Mouse (Mus musculus) midbrain, embryonic 15.5 days (tissue): Measurements from ENCODE around the gene Gm29666. TPM values are rescaled to one million over a fixed set of nuclear protein-coding genes. Genes with fewer than 3 reads are reported as not detected.
A peak's percentile ranks its signal among the peaks of the same experiment; 100 is the strongest.

Source experiments
- ATAC-seq: fragments of 200-750 bp; cut with Nextera tagmentation; replicated peaks from 2 replicates; pipeline ENCODE4 v1.8.0; 2017; ENCODE audit warnings: moderate TSS enrichment
- H3K27ac ChIP-seq: fragments of 300-500 bp; sonication (generic); 2 replicates; pipeline ENCODE4 v1.5.1; 2015; ENCODE audit warnings: mild to moderate bottlenecking, inconsistent platforms
- H3K27me3 ChIP-seq: fragments of 300-500 bp; sonication (generic); replicated peaks from 2 replicates; pipeline ENCODE4 v1.6.1; 2015; ENCODE audit warnings: inconsistent platforms
- H3K36me3 ChIP-seq: fragments of 300-500 bp; sonication (generic); replicated peaks from 2 replicates; pipeline ENCODE4 v1.6.1; 2015; ENCODE audit warnings: inconsistent platforms
- H3K4me1 ChIP-seq: fragments of 300-500 bp; sonication (generic); 2 replicates; pipeline ENCODE4 v1.6.1; 2015; ENCODE audit warnings: inconsistent platforms
- H3K4me2 ChIP-seq: fragments of 300-500 bp; sonication (generic); 2 replicates; pipeline ENCODE4 v1.6.1; 2015; ENCODE audit warnings: inconsistent platforms, mild to moderate bottlenecking, moderate library complexity
- H3K4me3 ChIP-seq: fragments of 300-500 bp; sonication (generic); 2 replicates; pipeline ENCODE4 v1.5.1; 2015; ENCODE audit warnings: mild to moderate bottlenecking, inconsistent platforms
- H3K9ac ChIP-seq: fragments of 300-500 bp; sonication (generic); 2 replicates; pipeline ENCODE4 v1.6.1; 2015; ENCODE audit warnings: mild to moderate bottlenecking, inconsistent platforms
- H3K9me3 ChIP-seq: fragments of 300-500 bp; sonication (generic); 2 replicates; pipeline ENCODE4 v1.6.1; 2016; ENCODE audit warnings: inconsistent platforms
- WGBS: fragments of 180-500 bp; shearing (Covaris S2); methylation state at CpG from one replicate; pipeline ENCODE4 v1.1.7; 2015; ENCODE audit warnings: mixed read lengths; 5-methylcytosine and 5-hydroxymethylcytosine counted together
- polyA plus RNA-seq: library from polyadenylated mRNA; unstranded; fragments of >200 nt; fragmentation: Nextera tagmentation; extraction: Ambion mirVana; gene quantifications from 2 replicates; pipeline ENCODE4 v1.2.1, GENCODE M21; 2015

Gm29666 gene
- polyA plus RNA-seq, result 0.83 and 0.96 TPM in 2 replicates

DNA sequence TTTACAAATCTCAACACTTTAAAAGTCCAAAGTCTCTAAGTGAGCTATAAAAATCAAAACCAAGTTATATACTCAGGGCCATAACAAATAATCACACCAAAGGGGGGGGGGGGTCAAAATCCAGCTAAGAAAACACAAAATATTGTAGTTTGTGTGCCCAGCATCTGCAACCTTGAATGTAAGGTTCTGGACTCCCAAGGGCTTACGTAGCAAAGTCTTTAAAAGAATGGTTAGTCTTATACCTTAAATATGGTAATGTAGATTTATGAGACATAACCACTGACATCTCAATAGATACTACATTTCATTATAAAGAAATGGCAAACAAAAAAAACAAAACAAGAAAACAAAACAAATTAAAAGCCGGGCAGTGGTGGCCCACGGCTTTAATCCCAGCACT is at the start of gene Gm29666:
Gene Gm29666, minus strand, starts transcription at position 101 of the 400 bp plus-strand sequence.
- no peaks in the 10 kb centered on the region for H3K36me3 ChIP-seq
- 94% methylated on average over 3 of the region's 3 CpGs for WGBS

DNA sequence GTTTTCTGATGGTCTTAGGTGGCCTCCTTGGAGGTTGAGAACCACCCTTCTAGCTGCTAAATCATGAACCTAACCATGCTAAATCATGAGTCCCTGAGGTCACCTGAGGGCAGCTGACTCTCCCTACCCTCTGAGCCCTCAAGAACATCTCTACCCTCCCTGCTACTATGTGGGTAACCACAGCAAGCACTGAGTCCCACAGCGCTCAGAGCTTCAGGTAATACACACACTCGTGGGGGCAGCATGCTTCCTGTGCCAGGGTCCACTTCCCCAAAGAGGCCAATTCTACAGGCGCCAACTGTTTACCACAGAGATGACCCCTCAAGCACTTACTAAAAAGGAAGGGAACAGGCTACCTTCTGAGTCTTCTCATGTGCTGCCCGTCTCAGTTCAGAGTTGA is 48.7 kb upstream of the Gm29666 start:
- no peak for ATAC-seq
- Histone ChIP-seq H3K9ac (no peak overlapping the region), H3K4me3 (no peak overlapping the region), H3K4me1 (peaks cover 10% of the 10 kb centered on the region), H3K36me3 (no peaks in the 10 kb centered on the region), H3K4me2 (no peak overlapping the region), H3K27me3 (no peaks in the 10 kb centered on the region), H3K9me3 (no peaks in the 10 kb centered on the region), H3K27ac (no peak overlapping the region)
- 92% methylated on average over 4 of the region's 4 CpGs for WGBS

More for the DNA sequence above, at the start of gene Gm29666:
- Histone ChIP-seq H3K27me3 (no peaks in the 10 kb centered on the region), H3K27ac (no peak within 1 kb of the TSS), H3K4me3 (no peak within 1 kb of the TSS), H3K4me1 (peaks cover 19% of the 10 kb centered on the region), H3K4me2 (no peak within 1 kb of the TSS), H3K9me3 (no peaks in the 10 kb centered on the region), H3K9ac (no peak within 1 kb of the TSS)
- no peak for ATAC-seq

- H3K36me3 ChIP-seq, result no peaks in the 10 kb centered on the region
- no peak overlapping the region for H3K4me2 ChIP-seq
- no peak overlapping the region for H3K4me3 ChIP-seq
- no peak for ATAC-seq
- 63% methylated on average over 7 of the region's 7 CpGs for WGBS
- H3K27ac ChIP-seq, result no peak overlapping the region
- no peaks in the 10 kb centered on the region for H3K27me3 ChIP-seq
- H3K4me1 ChIP-seq, result peaks cover 13% of the 10 kb centered on the region
- H3K9ac ChIP-seq, result no peak overlapping the region
- H3K9me3 ChIP-seq, result no peaks in the 10 kb centered on the region
These were observed 45.9 kb upstream of the Gm29666 start for GRCm38 (mm10) chr15:84965575-84966360.

DNA sequence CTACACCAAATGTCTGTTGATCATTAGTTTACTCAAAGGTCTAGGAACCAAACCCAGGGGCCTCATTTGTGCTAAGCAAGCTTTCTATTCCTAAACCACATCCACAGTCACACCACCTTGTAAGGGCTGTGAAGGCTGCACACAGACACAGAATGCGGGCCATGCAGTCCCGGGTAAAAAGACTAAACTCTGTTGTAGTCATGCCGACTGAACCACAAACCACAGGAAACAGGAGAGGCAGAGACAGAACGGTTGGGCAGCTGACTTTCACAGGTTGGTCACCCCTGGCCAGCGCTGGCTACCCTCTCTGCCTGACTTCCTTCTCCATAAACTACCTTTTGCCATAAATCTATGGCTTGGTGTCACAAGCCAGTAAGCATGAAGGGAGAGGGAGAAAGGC is 44.9 kb upstream of the Gm29666 start:
- no peak for ATAC-seq

DNA sequence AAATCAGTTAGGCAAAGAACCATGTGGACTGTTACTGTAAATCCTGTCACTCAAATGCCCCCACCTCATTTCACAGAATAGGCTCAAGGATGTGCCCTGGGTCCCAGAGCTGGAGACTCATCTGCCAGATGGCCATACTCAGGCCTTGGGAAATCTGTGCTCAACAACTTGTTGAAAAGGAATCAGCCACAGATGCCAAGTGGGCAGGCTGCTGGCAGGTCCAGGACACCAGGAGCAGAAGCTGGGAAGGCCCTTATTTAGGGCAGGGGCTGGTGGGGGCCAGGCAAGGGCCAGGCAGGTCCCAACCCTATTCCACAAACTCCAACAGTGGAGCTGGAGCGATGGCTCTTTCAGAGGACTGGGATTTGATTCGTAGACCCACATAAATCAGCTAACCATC is 42.7 kb upstream of the Gm29666 start:
- Histone ChIP-seq H3K9me3 (no peaks in the 10 kb centered on the region), H3K36me3 (no peaks in the 10 kb centered on the region), H3K27ac (no peak overlapping the region), H3K4me2 (no peak overlapping the region), H3K27me3 (no peaks in the 10 kb centered on the region), H3K9ac (no peak overlapping the region), H3K4me1 (peaks cover 40% of the 10 kb centered on the region), H3K4me3 (no peak overlapping the region)
- no peak for ATAC-seq
- WGBS, result 83% methylated on average over 2 of the region's 2 CpGs

More for the DNA sequence above, 44.9 kb upstream of the Gm29666 start:
- WGBS, result 89% methylated on average over 5 of the region's 5 CpGs
- Histone ChIP-seq H3K4me2 (no peak overlapping the region), H3K9ac (no peak overlapping the region), H3K27me3 (no peaks in the 10 kb centered on the region), H3K4me3 (no peak overlapping the region), H3K9me3 (no peaks in the 10 kb centered on the region), H3K4me1 (peaks cover 19% of the 10 kb centered on the region), H3K36me3 (no peaks in the 10 kb centered on the region), H3K27ac (no peak overlapping the region)

DNA sequence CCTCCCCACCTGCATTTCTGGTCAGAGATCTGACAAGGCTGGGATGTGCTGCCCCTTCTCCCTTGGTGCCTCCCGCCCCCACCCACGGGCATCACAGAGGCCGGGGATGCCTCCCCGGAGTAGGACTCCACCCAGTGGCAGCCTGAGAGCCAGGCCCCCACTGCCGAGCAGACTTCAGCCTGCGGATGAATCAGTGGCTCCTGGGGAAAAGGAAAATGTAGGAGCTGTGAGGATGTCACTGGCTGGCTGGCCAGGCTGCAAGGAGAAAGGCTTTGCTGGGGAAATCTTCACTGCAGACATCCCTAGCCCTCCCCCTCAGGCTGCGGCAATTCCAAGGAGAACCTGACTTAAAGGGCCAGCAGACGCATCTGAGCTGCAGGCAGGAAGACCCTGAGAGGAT is 40.9 kb upstream of the Gm29666 start:
- peak overlapping the region; percentile 36 for H3K4me2 ChIP-seq
- no peak overlapping the region; the same call in 1 of the 2 replicates for H3K4me3 ChIP-seq
- peaks cover 38% of the 10 kb centered on the region for H3K4me1 ChIP-seq
- 16% methylated on average over 8 of the region's 8 CpGs for WGBS
- peak overlapping the region; percentile 74 for H3K27ac ChIP-seq
- H3K9ac ChIP-seq, result peak overlapping the region; percentile 30; the same call in 1 of the 2 replicates
- H3K9me3 ChIP-seq, result no peaks in the 10 kb centered on the region
- H3K27me3 ChIP-seq, result no peaks in the 10 kb centered on the region
- ATAC-seq, result peak; percentile 13
- H3K36me3 ChIP-seq, result peaks cover under 1% of the 10 kb centered on the region; the same call in 1 of the 2 replicates

GRCm38 (mm10) chr15:84959891-84960290 is 40.1 kb upstream of the Gm29666 start:
- Histone ChIP-seq H3K9ac (no peak overlapping the region), H3K4me3 (no peak overlapping the region), H3K36me3 (peaks cover 9% of the 10 kb centered on the region; the same call in 1 of the 2 replicates), H3K4me2 (no peak overlapping the region), H3K4me1 (peaks cover 38% of the 10 kb centered on the region), H3K27me3 (no peaks in the 10 kb centered on the region), H3K27ac (no peak overlapping the region), H3K9me3 (no peaks in the 10 kb centered on the region)
- 86% methylated on average over 6 of the region's 6 CpGs for WGBS
- ATAC-seq, result no peak

DNA sequence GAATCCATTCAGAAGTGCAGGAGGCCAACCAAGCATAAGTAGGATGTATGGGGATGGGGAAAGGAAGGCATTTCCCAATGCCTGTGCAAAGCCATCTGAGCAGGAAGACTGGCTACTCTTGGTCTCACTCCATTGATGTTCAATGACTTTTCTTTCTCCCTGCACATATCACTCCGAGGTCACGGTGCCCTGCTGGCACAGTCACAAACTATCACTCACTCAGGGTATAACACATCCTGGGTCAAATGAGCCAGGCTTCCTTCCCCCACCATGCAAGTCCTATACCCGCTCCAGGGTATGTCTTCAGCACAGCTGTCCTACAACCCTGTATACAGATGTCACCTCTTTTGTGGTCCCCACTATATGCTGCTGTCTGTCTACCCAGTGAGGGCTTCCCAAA is 38.5 kb upstream of the Gm29666 start:
- WGBS, result 91% methylated on average over 3 of the region's 3 CpGs
- no peaks in the 10 kb centered on the region for H3K9me3 ChIP-seq

GRCm38 (mm10) chr15:84957851-84958250 is 38.0 kb upstream of the Gm29666 start:
- WGBS, result 20% methylated on average over 3 of the region's 3 CpGs
- Histone ChIP-seq H3K4me2 (peak overlapping the region; percentile 15; the same call in 1 of the 2 replicates), H3K27ac (peak overlapping the region; percentile 48; the same call in 1 of the 2 replicates), H3K4me3 (no peak overlapping the region), H3K36me3 (peaks cover 21% of the 10 kb centered on the region), H3K4me1 (peaks cover 38% of the 10 kb centered on the region), H3K27me3 (no peaks in the 10 kb centered on the region), H3K9me3 (no peaks in the 10 kb centered on the region), H3K9ac (no peak overlapping the region)
- peak; percentile 60 for ATAC-seq

More for the DNA sequence above, 38.5 kb upstream of the Gm29666 start:
- H3K27ac ChIP-seq, result peak overlapping the region; percentile 48; the same call in 1 of the 2 replicates
- peak overlapping the region; percentile 15; the same call in 1 of the 2 replicates for H3K4me2 ChIP-seq
- peaks cover 16% of the 10 kb centered on the region for H3K36me3 ChIP-seq
- H3K9ac ChIP-seq, result no peak overlapping the region
- no peak overlapping the region for H3K4me3 ChIP-seq
- peaks cover 38% of the 10 kb centered on the region for H3K4me1 ChIP-seq
- ATAC-seq, result no peak
- no peaks in the 10 kb centered on the region for H3K27me3 ChIP-seq

DNA sequence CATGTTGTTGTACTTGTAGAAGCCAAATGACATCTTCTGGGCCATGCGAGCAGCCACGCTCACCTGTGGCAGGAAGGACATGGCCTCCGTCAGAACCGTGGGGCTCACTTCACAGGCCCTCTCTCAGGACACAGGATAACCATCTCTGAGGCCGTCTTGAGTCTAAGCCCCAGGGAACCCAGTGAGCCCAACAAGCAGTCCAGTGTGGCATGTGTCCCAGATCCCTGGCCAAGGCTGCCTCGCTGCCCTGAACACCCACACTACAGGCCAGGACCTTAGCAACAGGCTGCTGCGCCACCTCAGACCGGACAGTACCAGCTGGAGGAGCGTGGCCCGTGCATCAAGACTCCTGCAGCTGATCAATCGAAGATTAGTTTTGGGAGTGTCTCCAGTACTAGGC is 33.4 kb upstream of the Gm29666 start:
- ATAC-seq, result no peak
- Histone ChIP-seq H3K27ac (no peak overlapping the region), H3K27me3 (no peaks in the 10 kb centered on the region), H3K9ac (no peak overlapping the region), H3K4me3 (no peak overlapping the region), H3K9me3 (no peaks in the 10 kb centered on the region), H3K4me2 (no peak overlapping the region), H3K4me1 (peaks cover 8% of the 10 kb centered on the region), H3K36me3 (peaks cover 59% of the 10 kb centered on the region)
- 96% methylated on average over 11 of the region's 11 CpGs for WGBS

GRCm38 (mm10) chr15:84950053-84950452 is 30.2 kb upstream of the Gm29666 start:
- peaks cover 60% of the 10 kb centered on the region for H3K36me3 ChIP-seq
- no peak overlapping the region for H3K4me3 ChIP-seq
- no peak overlapping the region for H3K27ac ChIP-seq
- no peak for ATAC-seq
- no peak overlapping the region for H3K4me2 ChIP-seq
- H3K9ac ChIP-seq, result no peak overlapping the region
- H3K4me1 ChIP-seq, result no peaks in the 10 kb centered on the region
- H3K27me3 ChIP-seq, result no peaks in the 10 kb centered on the region
- H3K9me3 ChIP-seq, result no peaks in the 10 kb centered on the region
- 90% methylated on average over 4 of the region's 4 CpGs for WGBS

- Histone ChIP-seq H3K9me3 (no peaks in the 10 kb centered on the region), H3K36me3 (peaks cover 58% of the 10 kb centered on the region), H3K27ac (no peak overlapping the region), H3K4me3 (no peak overlapping the region), H3K9ac (no peak overlapping the region), H3K27me3 (no peaks in the 10 kb centered on the region), H3K4me2 (no peak overlapping the region), H3K4me1 (no peaks in the 10 kb centered on the region)
- WGBS, result 89% methylated on average over 14 of the region's 14 CpGs
- no peak for ATAC-seq
These were observed 29.2 kb upstream of the Gm29666 start for GRCm38 (mm10) chr15:84948990-84949389.

DNA sequence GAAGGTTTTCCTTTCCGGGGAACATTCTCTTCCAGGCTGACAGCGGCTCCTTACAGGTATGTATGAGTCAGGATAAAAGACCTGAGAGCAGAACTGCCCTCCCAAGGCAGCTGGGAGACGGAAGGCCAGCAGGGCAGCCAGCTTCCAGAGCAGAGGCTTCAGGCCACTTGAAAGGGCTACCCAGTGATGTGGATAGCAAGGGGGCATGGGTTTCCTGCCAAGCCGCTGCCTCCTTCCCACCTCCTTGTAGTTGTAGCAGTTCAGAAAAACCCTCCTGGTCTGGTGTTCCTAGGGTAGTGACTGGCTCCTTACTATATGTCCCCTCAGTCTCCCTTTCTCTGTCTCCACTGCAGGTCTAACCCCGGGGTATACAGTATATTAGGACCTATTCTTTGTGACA is 24.5 kb upstream of the Gm29666 start:
- Histone ChIP-seq H3K27me3 (no peaks in the 10 kb centered on the region), H3K36me3 (peaks cover 40% of the 10 kb centered on the region), H3K4me1 (no peaks in the 10 kb centered on the region), H3K9me3 (no peaks in the 10 kb centered on the region), H3K9ac (no peak overlapping the region), H3K4me2 (no peak overlapping the region), H3K4me3 (no peak overlapping the region), H3K27ac (no peak overlapping the region)
- no peak for ATAC-seq
- WGBS, result 83% methylated on average over 5 of the region's 5 CpGs
